Mouse (Mus musculus): ENCODE measurements around the gene Fgfr2.

GRCm38 (mm10) chr7:130520049-130520425 is 2603.1 kb downstream of the Fgfr2 start, which contains the start of gene Ate1:
- TF ChIP-seq MAFK (IDR thresholded peaks at IDR 0.05; ENCODE audit: insufficient read depth, low read depth, low read length) (no peak), ZC3H11A (IDR thresholded peaks at IDR 0.05; ENCODE audit: borderline replicate concordance, low read depth, low read length) (no peak), ZNF384 (IDR thresholded peaks at IDR 0.05; ENCODE audit: low read depth, low read length) (no peak), CHD2 (IDR thresholded peaks at IDR 0.05; ENCODE audit: low read depth, low read length) (no peak)
